Mouse (Mus musculus) small intestine, adult 2 months (tissue): Measurements from ENCODE around the gene Plekhg1.

Experiments used
- CTCF ChIP-seq: fragments of 200-500 bp; IDR thresholded peaks from 2 replicates; pipeline ENCODE4 v1.5.1; 2012; ENCODE audit warnings: low read depth, mild to moderate bottlenecking, control low read depth, inconsistent platforms, low read length, moderate library complexity, mixed read lengths; ENCODE audit not compliant: insufficient replicate concordance, insufficient read length; ENCODE audit errors: extremely low read depth
- POLR2A ChIP-seq: fragments of 200-500 bp; IDR thresholded peaks from 2 replicates; pipeline ENCODE4 v1.6.1; 2012; ENCODE audit warnings: low read depth, mild to moderate bottlenecking, control low read depth, inconsistent platforms, low read length, moderate library complexity

- TF ChIP-seq POLR2A (no peak), CTCF (no peak)
These were observed 238.8 kb downstream of the Plekhg1 start for GRCm38 (mm10) chr10:3978792-3979488.
